Mouse (Mus musculus): ENCODE measurements at regions not wholly inside any gene's neighbourhood (a gene's known extent, or its start where the extent isn't known, plus 50 kb on each side); places are given as distances from the start of the nearest gene placed in this dataset.

GRCm38 (mm10) chr3:56789155-56789554 is 512.6 kb downstream of the Tm4sf1 start:
- no peak for DNase-seq (ENCODE audit: low spot score)

- no peak for DNase-seq (ENCODE audit: low spot score)
Observed at GRCm38 (mm10) chr3:56773920-56774319, 527.9 kb downstream of the Tm4sf1 start.

- DNase-seq (ENCODE audit: low spot score): no peak
Observed at GRCm38 (mm10) chr3:56770225-56770624, 531.6 kb downstream of the Tm4sf1 start.

GRCm38 (mm10) chr3:56767133-56767532 is 534.7 kb downstream of the Tm4sf1 start:
- DNase-seq (ENCODE audit: low spot score): no peak

- DNase-seq (ENCODE audit: low spot score): no peak
Observed at GRCm38 (mm10) chr3:56764336-56764735, 537.5 kb downstream of the Tm4sf1 start.

GRCm38 (mm10) chr3:56763896-56764295 is 537.9 kb downstream of the Tm4sf1 start:
- no peak for DNase-seq (ENCODE audit: low spot score)

GRCm38 (mm10) chr3:56753654-56754053 is 548.1 kb downstream of the Tm4sf1 start:
- DNase-seq (ENCODE audit: low spot score): peak; percentile 6

GRCm38 (mm10) chr3:56751926-56752325 is 549.9 kb downstream of the Tm4sf1 start:
- no peak for DNase-seq (ENCODE audit: low spot score)

- no peak for DNase-seq (ENCODE audit: low spot score)
Observed at GRCm38 (mm10) chr3:56740902-56741301, 557.4 kb upstream of the Nbea start.

- DNase-seq (ENCODE audit: low spot score): no peak
Observed at GRCm38 (mm10) chr3:56739451-56739850, 556.0 kb upstream of the Nbea start.

- DNase-seq (ENCODE audit: low spot score): no peak
Observed at GRCm38 (mm10) chr3:56730849-56731248, 547.3 kb upstream of the Nbea start.

GRCm38 (mm10) chr3:56724991-56725390 is 541.5 kb upstream of the Nbea start:
- DNase-seq (ENCODE audit: low spot score): no peak

GRCm38 (mm10) chr3:56708260-56708659 is 524.8 kb upstream of the Nbea start:
- no peak for DNase-seq (ENCODE audit: low spot score)

GRCm38 (mm10) chr3:56707312-56707711 is 523.8 kb upstream of the Nbea start:
- DNase-seq (ENCODE audit: low spot score): no peak

GRCm38 (mm10) chr3:56706038-56706437 is 522.5 kb upstream of the Nbea start:
- no peak for DNase-seq (ENCODE audit: low spot score)

GRCm38 (mm10) chr3:56698941-56699340 is 515.4 kb upstream of the Nbea start:
- no peak for DNase-seq (ENCODE audit: low spot score)

- DNase-seq (ENCODE audit: low spot score): no peak
Observed at GRCm38 (mm10) chr3:56698248-56698647, 514.7 kb upstream of the Nbea start.

GRCm38 (mm10) chr3:56681031-56681430 is 497.5 kb upstream of the Nbea start:
- no peak for DNase-seq (ENCODE audit: low spot score)

GRCm38 (mm10) chr3:56668829-56669228 is 485.3 kb upstream of the Nbea start:
- no peak for DNase-seq (ENCODE audit: low spot score)

- DNase-seq (ENCODE audit: low spot score): no peak
Observed at GRCm38 (mm10) chr3:56660594-56660993, 477.1 kb upstream of the Nbea start.

- no peak for DNase-seq (ENCODE audit: low spot score)
Observed at GRCm38 (mm10) chr3:56647313-56647712, 463.8 kb upstream of the Nbea start.

Measured in ovary, adult 18-20 months (tissue).